Mouse (Mus musculus) CH12.LX (cell line): ENCODE data around the gene Gm17364. TPM values are rescaled to one million over a fixed set of nuclear protein-coding genes. Genes with fewer than 3 reads are reported as not detected.

ENCODE experiments used
- DNase-seq: peaks from one replicate; pipeline ENCODE4 v3.0.0-alpha.2; 2013; ENCODE audit errors: extremely low read depth
- H3K27ac ChIP-seq: 2 replicates; pipeline ENCODE4 v1.5.1; 2012; ENCODE audit warnings: low read depth, mild to moderate bottlenecking, control low read depth, moderate library complexity; ENCODE audit not compliant: insufficient read depth
- H3K27me3 ChIP-seq: replicated peaks from 2 replicates; pipeline ENCODE3; 2012; ENCODE audit warnings: inconsistent platforms
- H3K36me3 ChIP-seq, 2 experiments: replicated peaks in 1 of 2; 2 replicates each; pipeline versions ENCODE3 to v1.6.1; 2012; ENCODE audit warnings: inconsistent platforms in 1 of 2, low read length in 1 of 2, mild to moderate bottlenecking in 1 of 2, mixed read lengths in 1 of 2, moderate library complexity in 1 of 2; ENCODE audit not compliant: control insufficient read depth in 1 of 2, insufficient read depth in 1 of 2
- H3K4me1 ChIP-seq, 2 experiments: 2 replicates each; pipeline ENCODE4 v1.6.1; 2012; ENCODE audit warnings: inconsistent platforms in 1 of 2, moderate library complexity in 1 of 2; ENCODE audit not compliant: insufficient read depth in 2 of 2, control insufficient read depth in 1 of 2
- H3K4me2 ChIP-seq: 2 replicates; pipeline ENCODE4 v1.6.1; 2012; ENCODE audit warnings: low read depth, mild to moderate bottlenecking, control low read depth; ENCODE audit not compliant: poor library complexity, insufficient read depth, severe bottlenecking
- H3K4me3 ChIP-seq, 3 experiments: fragments of 150-350 bp in 1 of 3; sonication (generic) in 1 of 3; replicated peaks in 1 of 3; 2 replicates each; pipeline versions ENCODE3 to v1.5.1; 2011 to 2012; ENCODE audit warnings: low read depth in 2 of 3, low read length in 2 of 3, mild to moderate bottlenecking in 2 of 3, moderate library complexity in 2 of 3, control low read depth in 1 of 3, improper control_type of control experiment in 1 of 3, inconsistent platforms in 1 of 3, mixed read lengths in 1 of 3; ENCODE audit not compliant: poor library complexity in 1 of 3
- H3K79me2 ChIP-seq: replicated peaks from 2 replicates; pipeline ENCODE4 v1.6.1; 2012; ENCODE audit warnings: mild to moderate bottlenecking, moderate library complexity; ENCODE audit not compliant: control insufficient read depth, poor library complexity, insufficient read depth, severe bottlenecking; ENCODE audit errors: extremely low read depth
- H3K9ac ChIP-seq: 2 replicates; pipeline ENCODE4 v1.6.1; 2012; ENCODE audit warnings: low read depth, mild to moderate bottlenecking, control low read depth, moderate library complexity; ENCODE audit not compliant: insufficient read depth
- H3K9me3 ChIP-seq: replicated peaks from 2 replicates; pipeline ENCODE3; 2012; ENCODE audit warnings: low read length, inconsistent platforms, mixed read lengths
- CHD1 ChIP-seq: IDR thresholded peaks from 2 replicates; pipeline ENCODE4 v1.6.1; 2012; ENCODE audit warnings: low read depth, low read length, improper control_type of control experiment, inconsistent platforms
- CTCF ChIP-seq, 2 experiments: IDR thresholded peaks in 1 of 2; conservative IDR thresholded peaks in 1 of 2; 2 replicates each; pipeline ENCODE4 v1.5.1; 2011 to 2012; ENCODE audit warnings: low read depth in 2 of 2, low read length in 2 of 2, improper control_type of control experiment in 1 of 2, inconsistent platforms in 1 of 2, mild to moderate bottlenecking in 1 of 2, moderate library complexity in 1 of 2
- E2F4 ChIP-seq: IDR thresholded peaks from 2 replicates; pipeline ENCODE4 v1.6.1; 2011; ENCODE audit warnings: low read depth, low read length, improper control_type of control experiment; ENCODE audit not compliant: insufficient replicate concordance
- ELF1 ChIP-seq: IDR thresholded peaks from 2 replicates; pipeline ENCODE4 v1.6.1; 2014; ENCODE audit warnings: low read depth, mild to moderate bottlenecking, inconsistent platforms, low read length, improper control_type of control experiment
- EP300 ChIP-seq: IDR thresholded peaks from 2 replicates; pipeline ENCODE4 v1.6.1; 2011; ENCODE audit warnings: low read length, improper control_type of control experiment
- ETS1 ChIP-seq: conservative IDR thresholded peaks from 2 replicates; pipeline ENCODE4 v1.6.1; 2012; ENCODE audit warnings: low read depth, mild to moderate bottlenecking, inconsistent platforms, low read length, improper control_type of control experiment, moderate library complexity
- JUND ChIP-seq: conservative IDR thresholded peaks from 2 replicates; pipeline ENCODE4 v1.6.1; 2011; ENCODE audit warnings: low read depth, low read length, improper control_type of control experiment
- KAT2A ChIP-seq: IDR thresholded peaks from 2 replicates; pipeline ENCODE4 v1.6.1; 2012; ENCODE audit warnings: low read length, improper control_type of control experiment, inconsistent platforms; ENCODE audit not compliant: insufficient replicate concordance
- MEF2A ChIP-seq: IDR thresholded peaks from 2 replicates; pipeline ENCODE4 v1.6.1; 2014; ENCODE audit warnings: low read depth, mild to moderate bottlenecking, inconsistent platforms, low read length, improper control_type of control experiment, borderline replicate concordance
- MYC ChIP-seq: IDR thresholded peaks from 2 replicates; pipeline ENCODE4 v1.6.1; 2011; ENCODE audit warnings: low read depth, mild to moderate bottlenecking, improper control_type of control experiment, low read length
- NELFE ChIP-seq: IDR thresholded peaks from 2 replicates; pipeline ENCODE4 v1.6.1; 2011; ENCODE audit warnings: low read depth, low read length, improper control_type of control experiment
- POLR2AphosphoS2 ChIP-seq: IDR thresholded peaks from 2 replicates; pipeline ENCODE4 v1.6.1; 2011; ENCODE audit warnings: low read depth, low read length, improper control_type of control experiment
- SIN3A ChIP-seq: IDR thresholded peaks from 2 replicates; pipeline ENCODE4 v1.6.1; 2012; ENCODE audit warnings: low read length, improper control_type of control experiment, inconsistent platforms
- SMC3 ChIP-seq: IDR thresholded peaks from 2 replicates; pipeline ENCODE4 v1.6.1; 2011; ENCODE audit warnings: low read depth, low read length, improper control_type of control experiment
- TBP ChIP-seq: conservative IDR thresholded peaks from 2 replicates; pipeline ENCODE4 v1.6.1; 2011; ENCODE audit warnings: low read depth, low read length, improper control_type of control experiment
- USF1 ChIP-seq: IDR thresholded peaks from 2 replicates; pipeline ENCODE4 v1.6.1; 2014; ENCODE audit warnings: low read depth, mild to moderate bottlenecking, inconsistent platforms, low read length, improper control_type of control experiment
- ZKSCAN1 ChIP-seq: IDR thresholded peaks from 2 replicates; pipeline ENCODE4 v1.6.1; 2012; ENCODE audit warnings: low read depth, inconsistent platforms, low read length, improper control_type of control experiment, borderline replicate concordance
- ZMIZ1 ChIP-seq: IDR thresholded peaks from 2 replicates; pipeline ENCODE4 v1.6.1; 2012; ENCODE audit warnings: low read depth, mild to moderate bottlenecking, inconsistent platforms, low read length, improper control_type of control experiment
- ZNF384 ChIP-seq: IDR thresholded peaks from 2 replicates; pipeline ENCODE4 v1.6.1; 2012; ENCODE audit warnings: low read depth, low read length, improper control_type of control experiment, inconsistent platforms
- dilution Hi-C: fragments of 300-500 bp; cut with MboI; formaldehyde crosslinking; loops from 2 replicates; pipeline ENCODE4 v1.14.3; 2020; ENCODE audit warnings: low sequenced_read_pairs; ENCODE audit not compliant: extremely low pct_unique_long_range_greater_than_20kb, extremely low pct_ligation_motif_present
- in situ Hi-C: fragments of 300-500 bp; cut with MboI; formaldehyde crosslinking; loops from 3 replicates; pipeline ENCODE4 v1.14.3; 2019; ENCODE audit warnings: low sequenced_read_pairs, low pct_ligation_motif_present, low pct_unique_long_range_greater_than_20kb, mixed read lengths
- polyA plus RNA-seq: library from polyadenylated mRNA; unstranded; fragments of >175 nt; gene quantifications from 2 replicates; pipeline ENCODE4 v1.2.1, GENCODE M21; 2012; ENCODE audit warnings: low read depth; ENCODE audit not compliant: insufficient read length
- total RNA-seq, 2 experiments: library from RNA; depleted of rRNA; stranded (reverse); fragments of 300-350 nt in 1 of 2; fragments of >200 nt in 1 of 2; gene quantifications; 2 replicates each; pipeline ENCODE4 v1.2.3; 2012 to 2014

Gm17364 gene
- total and polyA plus RNA-seq, 3 experiments = 17.3 TPM; not detected in 2

GRCm38 (mm10) chr13:41235845-41236741 lies 37.7 kb downstream of the Gm17364 start:
- no peaks in the 10 kb centered on the region for H3K9me3 ChIP-seq
- TF ChIP-seq KAT2A (no peak), EP300 (no peak), ELF1 (no peak), MYC (no peak), MEF2A (no peak), NELFE (no peak), ETS1 (no peak), TBP (no peak), CHD1 (no peak)
- TF ChIP-seq, all 38 proteins: peak for 0
- Histone ChIP-seq H3K27me3 (no peaks in the 10 kb centered on the region), H3K79me2 (no peaks in the 10 kb centered on the region), H3K9ac (no peak overlapping the region), H3K4me2 (no peak overlapping the region), H3K4me1 (peaks cover 0 to 16% of the 10 kb centered on the region in 2 experiments; a peak in 2 of 4 replicates), H3K36me3 (no peaks in the 10 kb centered on the region), H3K4me3 (no peak overlapping the region), H3K27ac (no peak overlapping the region)
- in situ Hi-C loops = loop anchor here (10.0 to 25.0 kb wide), 3 partner anchors 151 to 391 kb away; partner anchors contain the start of genes Pak1ip1 and Tmem14c
- dilution Hi-C loops = no loop called here
- no peak for DNase-seq

- Histone ChIP-seq H3K9ac (no peak overlapping the region), H3K4me1 (peaks cover 2 to 14% of the 10 kb centered on the region in 2 experiments; a peak in 2 of 4 replicates), H3K4me2 (no peak overlapping the region), H3K79me2 (no peaks in the 10 kb centered on the region), H3K9me3 (no peaks in the 10 kb centered on the region), H3K36me3 (no peaks in the 10 kb centered on the region), H3K4me3 (no peak overlapping the region), H3K27me3 (no peaks in the 10 kb centered on the region), H3K27ac (no peak overlapping the region)
- dilution Hi-C loops = no loop called here
- no peak for TF ChIP-seq JUND
- TF ChIP-seq USF1 = no peak
- TF ChIP-seq POLR2AphosphoS2 = no peak
- no peak for TF ChIP-seq ZMIZ1
- no peak for TF ChIP-seq ZKSCAN1
- no peak for TF ChIP-seq CTCF (conservative IDR thresholded peaks at IDR 0.05 in 1 of 2, IDR thresholded peaks at IDR 0.05 in 1 of 2; ENCODE audit: low read depth in 2 of 2, low read length in 2 of 2)
- no peak for TF ChIP-seq SIN3A
- TF ChIP-seq ZNF384 = no peak
- no peak for TF ChIP-seq E2F4
- TF ChIP-seq SMC3 = no peak
- no peak for DNase-seq
- in situ Hi-C loops = loop anchor here (10.0 to 25.0 kb wide), 3 partner anchors 150 to 390 kb away; partner anchors contain the start of genes Pak1ip1 and Tmem14c
Observed at GRCm38 (mm10) chr13:41235181-41235580, 38.6 kb downstream of the Gm17364 start.
